Mouse (Mus musculus) liver, postnatal 0 days (tissue): ENCODE measurements at regions not wholly inside any gene's neighbourhood (a gene's known extent, or its start where the extent isn't known, plus 50 kb on each side); places are given as distances from the start of the nearest gene placed in this dataset.

Experiments
- ATAC-seq: fragments of 200-750 bp; cut with Nextera tagmentation; 2 replicates; pipeline ENCODE4 v1.8.0; 2017; ENCODE audit warnings: mild to moderate bottlenecking, moderate library complexity
- DNase-seq: peaks from one replicate; pipeline ENCODE4 v3.0.0-alpha.2; 2016
- H3K27ac ChIP-seq: fragments of 300-500 bp; sonication (generic); 2 replicates; pipeline ENCODE4 v1.5.1; 2014; ENCODE audit warnings: antibody characterized with exemption, moderate library complexity, mild to moderate bottlenecking, low read depth
- H3K27me3 ChIP-seq: fragments of 300-500 bp; sonication (generic); 2 replicates; pipeline ENCODE4 v1.6.1; 2014; ENCODE audit warnings: low read length, control low read depth, mixed read lengths; ENCODE audit not compliant: insufficient read depth
- H3K36me3 ChIP-seq: fragments of 300-500 bp; sonication (generic); replicated peaks from 2 replicates; pipeline ENCODE4 v1.6.1; 2014; ENCODE audit warnings: mild to moderate bottlenecking, control low read depth, low read length, moderate library complexity, mixed read lengths; ENCODE audit not compliant: insufficient read depth
- H3K4me1 ChIP-seq: fragments of 300-500 bp; sonication (generic); 2 replicates; pipeline ENCODE4 v1.6.1; 2014; ENCODE audit warnings: antibody characterized with exemption, mild to moderate bottlenecking, control low read depth; ENCODE audit not compliant: insufficient read depth
- H3K4me2 ChIP-seq: fragments of 300-500 bp; sonication (generic); 2 replicates; pipeline ENCODE4 v1.6.1; 2014; ENCODE audit warnings: low read depth, mild to moderate bottlenecking, low read length, moderate library complexity, mixed read lengths
- H3K4me3 ChIP-seq: fragments of 300-500 bp; sonication (generic); 2 replicates; pipeline ENCODE4 v1.5.1; 2014; ENCODE audit warnings: low read depth, low read length
- H3K9ac ChIP-seq: fragments of 300-500 bp; sonication (generic); replicated peaks from 2 replicates; pipeline ENCODE4 v1.6.1; 2014; ENCODE audit warnings: mild to moderate bottlenecking, moderate library complexity
- H3K9me3 ChIP-seq: fragments of 300-500 bp; sonication (generic); 2 replicates; pipeline ENCODE4 v1.6.1; 2016; ENCODE audit warnings: mild to moderate bottlenecking, control low read depth, low read length, mixed read lengths
- CTCF ChIP-seq: sonication (generic); IDR thresholded peaks from 2 replicates; pipeline ENCODE4 v1.5.1; 2016; ENCODE audit warnings: antibody characterized with exemption, low read depth
- EP300 ChIP-seq: IDR thresholded peaks from 2 replicates; pipeline ENCODE4 v1.6.1; 2016; ENCODE audit warnings: antibody characterized with exemption, low read depth, mild to moderate bottlenecking
- WGBS: fragments of 180-500 bp; shearing (Covaris S2); extraction: QIAGEN DNeasy Blood & Tissue Kit; methylation state at CpG from one replicate; pipeline ENCODE4 v1.1.7; 2014; ENCODE audit not compliant: insufficient replicate concordance; 5-methylcytosine and 5-hydroxymethylcytosine counted together

- H3K27me3 ChIP-seq: no peaks in the 10 kb centered on the region
- no peak overlapping the region for H3K9ac ChIP-seq
- H3K4me2 ChIP-seq: no peak overlapping the region
- no peaks in the 10 kb centered on the region for H3K36me3 ChIP-seq
- H3K4me1 ChIP-seq: no peaks in the 10 kb centered on the region
- H3K9me3 ChIP-seq: no peaks in the 10 kb centered on the region
- no peak for ATAC-seq
- H3K4me3 ChIP-seq: no peak overlapping the region
- DNase-seq: no peak
- no peak overlapping the region for H3K27ac ChIP-seq
- 62% methylated on average over 3 of the region's 3 CpGs for WGBS
- no peak for TF ChIP-seq CTCF
- TF ChIP-seq EP300: no peak
Measured at GRCm38 (mm10) chr5:68313187-68313586, 281.6 kb downstream of the Grxcr1 start.

GRCm38 (mm10) chr5:68318979-68319378 lies 287.3 kb downstream of the Grxcr1 start:
- Histone ChIP-seq H3K27me3 (no peaks in the 10 kb centered on the region), H3K36me3 (no peaks in the 10 kb centered on the region), H3K27ac (no peak overlapping the region), H3K4me2 (no peak overlapping the region), H3K4me3 (no peak overlapping the region), H3K9me3 (no peaks in the 10 kb centered on the region), H3K4me1 (no peaks in the 10 kb centered on the region), H3K9ac (no peak overlapping the region)
- DNase-seq: no peak
- no peak for TF ChIP-seq CTCF
- no peak for TF ChIP-seq EP300
- ATAC-seq: no peak

GRCm38 (mm10) chr5:68326998-68327593 lies 295.5 kb downstream of the Grxcr1 start:
- Histone ChIP-seq H3K4me3 (no peak overlapping the region), H3K9me3 (no peaks in the 10 kb centered on the region), H3K9ac (no peak overlapping the region), H3K27ac (no peak overlapping the region), H3K27me3 (no peaks in the 10 kb centered on the region), H3K4me2 (no peak overlapping the region), H3K4me1 (no peaks in the 10 kb centered on the region), H3K36me3 (no peaks in the 10 kb centered on the region)
- WGBS: 88% methylated on average over 2 of the region's 2 CpGs
- TF ChIP-seq CTCF: no peak
- no peak for TF ChIP-seq EP300
- no peak for DNase-seq
- no peak for ATAC-seq

GRCm38 (mm10) chr5:68329311-68329710 lies 297.7 kb downstream of the Grxcr1 start:
- Histone ChIP-seq H3K9me3 (no peaks in the 10 kb centered on the region), H3K9ac (no peak overlapping the region), H3K4me1 (no peaks in the 10 kb centered on the region), H3K27me3 (no peaks in the 10 kb centered on the region), H3K4me3 (no peak overlapping the region), H3K27ac (no peak overlapping the region), H3K4me2 (no peak overlapping the region), H3K36me3 (no peaks in the 10 kb centered on the region)
- 82% methylated on average over 3 of the region's 3 CpGs for WGBS
- no peak for DNase-seq
- TF ChIP-seq CTCF: no peak
- no peak for TF ChIP-seq EP300
- no peak for ATAC-seq

GRCm38 (mm10) chr5:68329828-68330227 lies 298.2 kb downstream of the Grxcr1 start:
- Histone ChIP-seq H3K4me2 (no peak overlapping the region), H3K4me3 (no peak overlapping the region), H3K27ac (no peak overlapping the region), H3K9me3 (no peaks in the 10 kb centered on the region), H3K4me1 (no peaks in the 10 kb centered on the region), H3K36me3 (no peaks in the 10 kb centered on the region), H3K27me3 (no peaks in the 10 kb centered on the region), H3K9ac (no peak overlapping the region)
- ATAC-seq: no peak
- no peak for DNase-seq
- no peak for TF ChIP-seq CTCF
- TF ChIP-seq EP300: no peak
- WGBS: 44% methylated on average over 2 of the region's 2 CpGs

GRCm38 (mm10) chr5:68350921-68351320 lies 319.3 kb downstream of the Grxcr1 start:
- H3K4me3 ChIP-seq: no peak overlapping the region
- DNase-seq: no peak
- TF ChIP-seq EP300: no peak
- TF ChIP-seq CTCF: no peak
- no peak for ATAC-seq
- no peak overlapping the region for H3K9ac ChIP-seq
- H3K4me1 ChIP-seq: no peaks in the 10 kb centered on the region
- 45% methylated on average over 2 of the region's 2 CpGs for WGBS
- no peak overlapping the region for H3K4me2 ChIP-seq
- no peaks in the 10 kb centered on the region for H3K27me3 ChIP-seq
- H3K9me3 ChIP-seq: no peaks in the 10 kb centered on the region
- no peaks in the 10 kb centered on the region for H3K36me3 ChIP-seq
- H3K27ac ChIP-seq: no peak overlapping the region

- H3K36me3 ChIP-seq: no peaks in the 10 kb centered on the region
- H3K27me3 ChIP-seq: no peaks in the 10 kb centered on the region
- H3K4me1 ChIP-seq: no peaks in the 10 kb centered on the region
- H3K4me3 ChIP-seq: no peak overlapping the region
- DNase-seq: no peak
- no peak for ATAC-seq
- TF ChIP-seq EP300 (no peak), CTCF (no peak)
- WGBS: 59% methylated on average over 5 of the region's 5 CpGs
- no peak overlapping the region for H3K27ac ChIP-seq
- no peaks in the 10 kb centered on the region for H3K9me3 ChIP-seq
- H3K9ac ChIP-seq: no peak overlapping the region
- no peak overlapping the region for H3K4me2 ChIP-seq
Measured at GRCm38 (mm10) chr5:68351793-68352192, 320.2 kb downstream of the Grxcr1 start.
